Mouse (Mus musculus) stomach, embryonic 15.5 days (tissue): ENCODE results near the gene Arpp21. TPM values are rescaled to one million over a fixed set of nuclear protein-coding genes. Genes with fewer than 3 reads are reported as not detected.

Source experiments
- ATAC-seq: fragments of 200-750 bp; cut with Nextera tagmentation; 2 replicates; pipeline ENCODE4 v1.8.0; 2017; ENCODE audit warnings: low read depth, moderate number of reproducible peaks, moderate TSS enrichment; ENCODE audit not compliant: insufficient read depth, low FRiP score
- H3K27ac ChIP-seq: fragments of 300-500 bp; sonication (generic); 2 replicates; pipeline ENCODE4 v1.5.1; 2015; ENCODE audit warnings: mild to moderate bottlenecking, inconsistent platforms
- H3K27me3 ChIP-seq: fragments of 300-500 bp; sonication (generic); replicated peaks from 2 replicates; pipeline ENCODE4 v1.6.1; 2015; ENCODE audit warnings: inconsistent platforms
- H3K36me3 ChIP-seq: fragments of 300-500 bp; sonication (generic); 2 replicates; pipeline ENCODE4 v1.6.1; 2015; ENCODE audit warnings: inconsistent platforms
- H3K4me1 ChIP-seq: fragments of 300-500 bp; sonication (generic); 2 replicates; pipeline ENCODE4 v1.6.1; 2015; ENCODE audit warnings: inconsistent platforms
- H3K4me2 ChIP-seq: fragments of 300-500 bp; sonication (generic); 2 replicates; pipeline ENCODE4 v1.6.1; 2015; ENCODE audit warnings: mild to moderate bottlenecking, inconsistent platforms
- H3K4me3 ChIP-seq: fragments of 300-500 bp; sonication (generic); replicated peaks from 2 replicates; pipeline ENCODE4 v1.5.1; 2015; ENCODE audit warnings: inconsistent platforms
- H3K9ac ChIP-seq: fragments of 300-500 bp; sonication (generic); 2 replicates; pipeline ENCODE4 v1.6.1; 2015; ENCODE audit warnings: inconsistent platforms
- H3K9me3 ChIP-seq: fragments of 300-500 bp; sonication (generic); 2 replicates; pipeline ENCODE4 v1.6.1; 2016; ENCODE audit warnings: inconsistent platforms
- WGBS: fragments of 180-500 bp; shearing (Covaris S2); methylation state at CpG from one replicate; pipeline ENCODE4 v1.1.7; 2015; 5-methylcytosine and 5-hydroxymethylcytosine counted together
- polyA plus RNA-seq: library from polyadenylated mRNA; unstranded; fragments of >200 nt; fragmentation: Nextera tagmentation; extraction: Ambion mirVana; gene quantifications from 2 replicates; pipeline ENCODE4 v1.2.1, GENCODE M21; 2015

Gene Arpp21
- polyA plus RNA-seq: 1.2 and 2.7 TPM in 2 replicates

DNA sequence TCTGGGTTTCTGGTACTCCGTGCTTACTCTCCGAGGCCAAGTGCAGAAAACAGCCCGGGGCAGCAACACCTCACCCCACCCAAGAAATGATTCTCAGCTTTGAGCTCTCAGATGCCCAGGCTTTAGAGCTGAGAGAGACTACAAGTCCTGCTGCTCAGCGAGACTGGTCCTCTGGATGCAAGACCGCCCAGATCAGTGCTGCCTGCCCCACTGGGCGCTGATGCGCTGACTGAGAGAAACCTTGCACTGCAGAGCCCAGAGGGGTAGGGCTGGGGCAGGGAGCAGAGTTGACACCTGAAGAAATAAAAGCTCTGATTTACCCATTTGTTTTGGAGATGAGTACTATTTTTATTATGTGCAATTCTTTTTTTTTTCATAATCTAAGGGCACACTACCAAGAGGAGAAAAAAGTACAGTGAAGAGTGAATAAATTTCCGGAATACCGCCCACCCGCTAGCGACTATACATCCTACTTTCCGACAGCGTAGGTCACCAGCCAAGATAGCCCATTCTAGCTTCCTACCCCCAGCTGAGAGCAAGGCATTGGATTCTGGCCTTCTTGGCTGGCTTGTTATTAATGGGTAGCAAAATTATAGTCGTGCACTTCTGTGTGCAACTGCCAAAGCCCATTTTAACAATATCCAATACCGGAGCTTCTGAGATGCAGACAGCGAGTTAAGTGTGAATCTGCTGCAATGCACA lies at the start of gene Arpp21:
Gene Arpp21, minus strand, starts transcription at position 243 of the 702 bp plus-strand sequence.
- Histone ChIP-seq H3K27me3 (peaks cover 45% of the 10 kb centered on the region), H3K27ac (no peak within 1 kb of the TSS), H3K4me2 (peak within 1 kb of the TSS; percentile 57), H3K9me3 (no peaks in the 10 kb centered on the region), H3K4me3 (peak within 1 kb of the TSS; percentile 28), H3K4me1 (no peaks in the 10 kb centered on the region), H3K36me3 (no peaks in the 10 kb centered on the region), H3K9ac (no peak within 1 kb of the TSS)
- WGBS: 19% methylated on average over 16 of the region's 16 CpGs
- ATAC-seq: no peak

DNA sequence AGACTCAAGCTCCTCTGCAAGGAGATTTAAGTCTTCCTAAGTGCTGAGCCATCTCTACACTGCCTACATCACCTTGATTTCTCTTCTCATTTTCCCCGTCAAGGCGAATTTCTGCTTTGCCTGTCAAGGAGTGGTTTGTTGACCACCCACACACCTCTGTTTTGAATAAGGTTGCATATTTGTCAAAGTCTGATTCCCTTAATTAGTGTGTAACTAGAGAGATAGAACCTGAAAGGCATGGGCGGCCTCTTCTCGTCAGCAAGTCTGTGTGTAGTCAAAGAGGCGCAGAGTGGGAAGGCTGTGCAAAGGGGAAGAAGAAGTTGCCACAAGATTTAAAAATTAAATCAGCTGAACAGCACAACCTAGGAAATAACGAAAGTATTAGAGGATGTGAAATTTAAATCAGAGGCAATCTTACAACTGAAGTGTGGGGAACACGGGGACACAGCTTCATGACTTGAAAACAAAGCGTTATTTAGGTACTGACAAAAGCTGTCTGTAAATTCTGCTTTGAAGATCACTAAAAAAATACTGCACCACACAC lies 36.8 kb upstream of the Arpp21 start:
- WGBS: 78% methylated on average over 8 of the region's 8 CpGs
- Histone ChIP-seq H3K36me3 (no peaks in the 10 kb centered on the region), H3K27ac (no peak overlapping the region), H3K4me1 (no peaks in the 10 kb centered on the region), H3K9me3 (no peaks in the 10 kb centered on the region), H3K4me3 (no peak overlapping the region), H3K4me2 (no peak overlapping the region), H3K27me3 (no peaks in the 10 kb centered on the region), H3K9ac (no peak overlapping the region)
- ATAC-seq: no peak

DNA sequence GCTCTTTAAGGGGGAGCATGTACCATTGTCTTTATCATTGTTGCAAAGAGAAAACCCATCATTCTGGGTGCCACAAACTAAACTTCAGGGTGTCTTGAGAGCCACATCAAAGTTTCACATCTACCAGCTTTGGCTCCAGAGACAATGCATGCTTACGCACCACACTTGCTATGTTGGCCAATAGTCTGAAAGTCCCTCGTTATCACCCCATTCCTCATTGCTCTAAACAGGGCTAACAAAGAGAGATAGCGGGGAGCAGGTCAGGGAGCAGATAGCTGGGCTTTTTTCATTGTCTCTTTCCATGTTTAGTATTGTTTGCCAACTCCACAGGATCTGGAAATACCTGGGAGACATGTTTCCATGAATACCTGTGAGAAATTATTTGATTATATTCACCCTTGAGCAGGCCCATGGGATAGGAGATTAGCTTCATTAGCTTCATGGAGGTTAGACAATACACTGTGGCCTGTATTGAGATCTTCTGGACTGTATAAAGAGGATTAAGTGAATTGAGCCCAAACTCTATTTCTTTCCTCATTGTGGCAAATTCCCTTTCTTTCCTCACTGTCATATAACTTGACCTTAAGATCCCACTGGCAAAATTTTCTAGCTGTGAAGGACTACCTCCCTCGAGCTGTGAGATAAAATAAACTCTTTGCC lies 29.4 kb upstream of the Arpp21 start:
- no peaks in the 10 kb centered on the region for H3K9me3 ChIP-seq
- 63% methylated on average over 4 of the region's 4 CpGs for WGBS
- no peaks in the 10 kb centered on the region for H3K4me1 ChIP-seq
- H3K27ac ChIP-seq: no peak overlapping the region
- no peak overlapping the region for H3K4me2 ChIP-seq
- ATAC-seq: no peak
- no peaks in the 10 kb centered on the region for H3K27me3 ChIP-seq
- no peak overlapping the region for H3K9ac ChIP-seq
- H3K36me3 ChIP-seq: no peaks in the 10 kb centered on the region
- no peak overlapping the region for H3K4me3 ChIP-seq

DNA sequence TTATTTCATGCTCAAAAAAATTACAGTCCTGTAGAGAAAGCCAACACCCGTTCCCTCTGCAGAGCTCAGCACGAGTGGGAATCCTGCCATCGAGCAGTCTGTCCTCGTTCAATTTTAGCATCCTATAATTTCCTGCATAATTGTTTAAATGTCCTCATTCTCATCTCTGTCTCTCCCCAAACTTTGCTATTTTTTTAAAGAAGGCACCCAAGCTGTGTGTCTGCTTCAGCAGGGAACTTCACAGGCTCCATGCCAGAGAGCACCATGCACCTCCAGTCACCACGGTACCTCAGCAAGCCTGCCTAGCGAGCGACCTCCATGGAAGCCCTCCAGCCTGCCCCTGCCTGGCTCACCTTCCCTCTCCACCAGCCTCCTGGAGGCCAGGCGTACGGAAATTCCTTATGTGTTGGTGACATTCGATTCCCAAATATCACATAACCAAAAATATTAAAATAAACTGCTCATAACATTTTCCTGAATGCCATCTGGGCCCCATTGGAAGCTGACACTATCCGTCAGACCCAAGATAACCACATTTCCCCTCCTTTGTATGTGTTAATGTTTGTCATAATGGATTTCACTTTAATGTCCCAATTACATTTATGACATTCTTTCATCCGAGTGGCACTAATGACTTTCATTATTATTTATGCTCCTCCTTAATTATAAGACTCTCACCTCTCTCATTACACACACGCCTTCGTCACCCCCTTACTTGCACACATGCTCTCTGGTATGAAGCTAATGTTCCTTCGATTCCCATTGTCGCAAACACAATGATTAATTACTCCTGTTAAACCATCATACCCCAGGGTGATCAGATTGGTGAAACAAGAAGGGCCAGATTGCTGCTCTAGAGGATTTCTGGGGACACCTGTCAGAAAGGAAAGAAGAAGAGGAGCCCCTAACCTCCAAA lies 26.5 kb upstream of the Arpp21 start:
- Histone ChIP-seq H3K36me3 (no peaks in the 10 kb centered on the region), H3K4me2 (no peak overlapping the region)
- WGBS: 82% methylated on average over 16 of the region's 16 CpGs

DNA sequence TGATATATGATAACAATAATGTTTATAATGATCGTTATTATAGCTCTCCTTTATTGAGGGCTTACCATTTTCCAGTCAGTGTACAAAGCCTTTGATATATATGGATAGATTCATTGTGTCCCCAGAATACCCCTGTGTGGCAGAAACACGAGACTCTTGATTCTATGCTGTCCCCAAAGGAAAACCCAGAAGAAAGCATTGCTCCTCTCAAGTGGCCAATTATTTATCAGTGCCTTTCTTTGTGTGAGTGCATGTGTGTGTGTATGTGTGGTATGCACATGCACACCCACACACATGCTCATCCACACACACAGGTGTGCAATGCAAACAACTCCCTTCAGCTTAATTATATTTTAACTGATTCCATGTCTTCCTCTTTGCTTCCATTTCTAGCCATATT lies 25.8 kb upstream of the Arpp21 start:
- Histone ChIP-seq H3K27ac (no peak overlapping the region), H3K27me3 (no peaks in the 10 kb centered on the region), H3K9me3 (no peaks in the 10 kb centered on the region), H3K36me3 (no peaks in the 10 kb centered on the region), H3K9ac (no peak overlapping the region), H3K4me1 (no peaks in the 10 kb centered on the region), H3K4me2 (no peak overlapping the region), H3K4me3 (no peak overlapping the region)
- no peak for ATAC-seq
- 74% methylated on average over 2 of the region's 2 CpGs for WGBS

More for the DNA sequence above, 26.5 kb upstream of the Arpp21 start:
- no peak for ATAC-seq
- H3K4me3 ChIP-seq: no peak overlapping the region
- H3K27ac ChIP-seq: no peak overlapping the region
- no peaks in the 10 kb centered on the region for H3K4me1 ChIP-seq
- H3K9ac ChIP-seq: no peak overlapping the region
- no peaks in the 10 kb centered on the region for H3K27me3 ChIP-seq
- H3K9me3 ChIP-seq: no peaks in the 10 kb centered on the region

DNA sequence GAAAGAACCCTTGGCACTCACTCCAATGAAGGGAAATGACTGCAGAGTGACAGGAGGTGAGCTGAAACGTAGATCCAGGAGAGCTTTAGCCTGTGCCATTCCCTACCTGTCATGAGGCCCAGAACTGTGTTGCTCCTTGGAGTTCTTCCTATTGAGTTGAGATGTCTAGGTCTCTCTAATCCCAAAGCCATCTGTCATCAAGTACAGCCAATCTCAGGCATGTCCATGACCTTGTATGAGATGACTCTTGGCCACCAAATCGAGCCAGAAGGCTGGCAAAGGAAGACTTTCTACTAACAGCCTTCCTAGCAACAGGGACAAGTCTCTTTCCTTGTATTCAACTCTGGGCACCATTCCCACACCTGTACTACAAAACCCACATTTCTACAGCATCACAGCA lies 25.0 kb upstream of the Arpp21 start:
- ATAC-seq: no peak
- no peak overlapping the region for H3K4me2 ChIP-seq
- 65% methylated on average over 2 of the region's 2 CpGs for WGBS
- no peaks in the 10 kb centered on the region for H3K9me3 ChIP-seq
- H3K4me3 ChIP-seq: no peak overlapping the region
- H3K36me3 ChIP-seq: no peaks in the 10 kb centered on the region
- H3K9ac ChIP-seq: no peak overlapping the region
- H3K27ac ChIP-seq: no peak overlapping the region
- no peaks in the 10 kb centered on the region for H3K27me3 ChIP-seq
- no peaks in the 10 kb centered on the region for H3K4me1 ChIP-seq

DNA sequence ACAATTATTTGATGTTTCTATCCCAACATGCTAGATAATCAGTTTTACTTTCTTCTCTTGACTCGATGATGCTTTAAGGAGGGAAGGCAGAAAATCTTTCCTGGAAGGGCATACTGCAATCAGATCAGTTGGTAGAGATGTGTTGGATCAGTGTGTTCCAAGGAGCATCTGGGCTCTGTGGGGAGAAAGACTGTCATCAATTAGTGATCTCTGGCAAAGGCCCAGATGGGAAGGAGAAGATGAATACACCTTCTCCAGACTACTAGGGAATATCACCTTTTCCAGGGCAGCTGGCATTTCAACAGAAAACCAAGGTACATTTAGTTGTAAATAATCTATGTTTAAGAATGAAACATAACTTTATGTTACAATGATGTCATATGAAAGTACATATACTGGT lies 22.8 kb upstream of the Arpp21 start:
- no peak overlapping the region for H3K4me3 ChIP-seq
- H3K9ac ChIP-seq: no peak overlapping the region
- H3K27ac ChIP-seq: no peak overlapping the region
- ATAC-seq: no peak
- H3K27me3 ChIP-seq: no peaks in the 10 kb centered on the region
- H3K9me3 ChIP-seq: no peaks in the 10 kb centered on the region
- no peaks in the 10 kb centered on the region for H3K4me1 ChIP-seq
- no peaks in the 10 kb centered on the region for H3K36me3 ChIP-seq
- WGBS: 74% methylated on average over 1 of the region's 1 CpGs
- no peak overlapping the region for H3K4me2 ChIP-seq

DNA sequence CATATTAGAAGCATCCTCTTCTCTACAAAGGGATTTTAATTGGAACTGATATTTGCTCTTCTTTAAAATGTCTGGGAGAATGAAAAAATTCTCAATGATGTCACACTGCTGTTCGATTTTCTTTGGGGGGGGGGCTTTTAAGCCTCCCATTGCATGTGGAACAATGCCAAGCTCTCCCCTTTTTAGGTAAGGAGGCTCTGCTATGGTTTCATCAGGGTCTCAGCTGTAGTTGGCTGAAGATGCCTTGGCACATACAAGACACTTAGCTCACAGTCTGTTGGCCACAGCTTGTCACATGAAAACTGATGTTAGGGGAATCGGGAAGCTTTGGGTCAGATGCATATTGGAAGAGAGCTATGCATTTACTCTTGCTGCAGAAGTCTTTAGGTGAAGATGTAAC lies 20.2 kb upstream of the Arpp21 start:
- no peak for ATAC-seq
- H3K9ac ChIP-seq: no peak overlapping the region
- H3K27me3 ChIP-seq: no peaks in the 10 kb centered on the region
- no peak overlapping the region for H3K27ac ChIP-seq
- H3K4me3 ChIP-seq: no peak overlapping the region
- 59% methylated on average over 2 of the region's 2 CpGs for WGBS
- no peaks in the 10 kb centered on the region for H3K9me3 ChIP-seq
- no peaks in the 10 kb centered on the region for H3K36me3 ChIP-seq
- H3K4me2 ChIP-seq: no peak overlapping the region
- no peaks in the 10 kb centered on the region for H3K4me1 ChIP-seq

DNA sequence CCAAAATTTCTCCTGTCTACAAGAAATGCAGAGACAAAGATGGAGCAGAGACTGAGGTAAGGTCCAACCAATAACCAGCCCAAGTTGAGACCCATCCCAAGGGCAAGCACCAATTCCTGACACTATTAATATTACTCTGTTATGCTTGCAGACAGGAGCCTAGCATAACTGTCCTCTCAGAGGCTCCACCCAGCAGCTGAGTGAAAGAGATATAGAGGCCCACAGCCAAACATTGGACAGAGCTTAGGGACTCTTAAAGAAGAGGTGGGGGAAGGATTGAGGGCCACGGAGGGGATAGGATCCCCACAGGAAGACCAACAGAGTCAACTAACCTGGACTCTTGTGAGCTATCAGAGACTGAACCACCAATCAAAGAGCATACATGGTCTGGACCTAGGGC lies 18.0 kb upstream of the Arpp21 start:
- H3K27ac ChIP-seq: no peak overlapping the region
- ATAC-seq: no peak
- H3K4me1 ChIP-seq: no peaks in the 10 kb centered on the region
- H3K27me3 ChIP-seq: no peaks in the 10 kb centered on the region
- no peak overlapping the region for H3K4me2 ChIP-seq
- H3K9ac ChIP-seq: no peak overlapping the region
- no peaks in the 10 kb centered on the region for H3K36me3 ChIP-seq
- no peak overlapping the region for H3K4me3 ChIP-seq
- H3K9me3 ChIP-seq: no peaks in the 10 kb centered on the region
- 81% methylated on average over 1 of the region's 1 CpGs for WGBS

DNA sequence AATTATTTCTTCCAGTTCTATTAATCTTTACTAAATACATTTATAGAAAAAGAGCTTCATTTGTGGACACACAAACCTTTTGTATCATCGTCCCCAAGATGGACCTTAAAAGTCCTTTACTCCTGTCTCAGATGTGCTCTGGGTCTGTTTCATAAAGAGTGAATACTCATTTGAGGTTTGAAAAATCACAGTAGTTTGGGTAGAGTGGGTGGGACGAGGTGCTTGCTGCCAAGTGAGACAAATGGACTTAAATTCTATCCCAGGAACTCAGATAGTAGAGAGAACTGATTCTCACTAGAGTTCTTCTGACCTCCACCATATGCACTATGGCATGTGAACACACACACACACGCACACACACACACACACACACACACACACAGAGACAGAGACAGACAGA lies 16.1 kb upstream of the Arpp21 start:
- Histone ChIP-seq H3K27ac (no peak overlapping the region), H3K4me1 (no peaks in the 10 kb centered on the region), H3K36me3 (no peaks in the 10 kb centered on the region), H3K4me3 (no peak overlapping the region), H3K4me2 (no peak overlapping the region), H3K9me3 (no peaks in the 10 kb centered on the region), H3K9ac (no peak overlapping the region), H3K27me3 (no peaks in the 10 kb centered on the region)
- ATAC-seq: no peak
- 68% methylated on average over 3 of the region's 3 CpGs for WGBS

DNA sequence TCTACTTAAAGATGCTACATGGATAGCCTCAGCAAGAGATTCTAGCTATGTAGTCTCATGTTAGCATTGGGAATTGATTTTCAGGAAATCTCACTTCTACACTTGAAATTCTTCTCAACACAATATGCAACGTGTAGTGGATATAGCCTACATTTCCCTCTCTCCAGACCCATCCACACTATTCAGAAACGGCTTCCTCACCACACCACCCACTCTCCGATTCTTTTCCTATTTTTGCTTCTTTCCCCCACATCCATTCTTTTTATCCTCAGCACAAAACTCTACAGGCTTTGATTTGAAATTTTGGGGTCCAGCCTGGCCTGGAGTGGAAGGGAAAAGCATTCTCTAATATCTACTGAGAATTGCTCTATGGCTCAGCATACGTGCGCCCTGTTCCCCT lies 15.6 kb upstream of the Arpp21 start:
- no peak for ATAC-seq

DNA sequence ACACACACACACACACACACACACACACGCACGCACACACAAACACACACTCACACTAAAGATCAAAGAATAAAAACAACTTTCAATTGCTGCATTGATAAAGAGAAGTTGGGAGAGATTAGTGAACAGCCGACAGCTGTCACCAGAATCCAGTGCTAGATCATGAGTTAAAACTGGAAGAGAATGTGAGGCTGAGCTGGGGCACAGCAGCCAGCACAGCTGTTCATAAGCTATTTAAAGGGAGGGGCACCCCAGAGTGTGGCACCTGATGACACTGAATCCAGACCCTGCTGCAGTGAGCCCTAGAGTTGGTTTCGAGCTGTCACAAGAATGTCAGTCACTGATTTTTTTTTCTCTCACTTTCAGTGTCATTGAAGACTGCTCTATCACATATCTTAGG lies 14.0 kb upstream of the Arpp21 start:
- WGBS: 77% methylated on average over 4 of the region's 4 CpGs
- no peak for ATAC-seq
- Histone ChIP-seq H3K27me3 (no peaks in the 10 kb centered on the region), H3K27ac (no peak overlapping the region), H3K36me3 (no peaks in the 10 kb centered on the region), H3K9me3 (no peaks in the 10 kb centered on the region), H3K4me2 (no peak overlapping the region), H3K9ac (no peak overlapping the region), H3K4me3 (no peak overlapping the region), H3K4me1 (no peaks in the 10 kb centered on the region)

More for the DNA sequence above, 15.6 kb upstream of the Arpp21 start:
- Histone ChIP-seq H3K27me3 (no peaks in the 10 kb centered on the region), H3K36me3 (no peaks in the 10 kb centered on the region), H3K4me3 (no peak overlapping the region), H3K4me2 (no peak overlapping the region), H3K9me3 (no peaks in the 10 kb centered on the region), H3K9ac (no peak overlapping the region), H3K4me1 (no peaks in the 10 kb centered on the region), H3K27ac (no peak overlapping the region)
- WGBS: 87% methylated on average over 5 of the region's 5 CpGs
